Mouse (Mus musculus) heart, postnatal 4 days (tissue): ENCODE measurements around the gene Ifnlr1. TPM values are rescaled to one million over a fixed set of nuclear protein-coding genes. Genes with fewer than 3 reads are reported as not detected.
"Not testable (repeated sequence)": the region's sequence is repeated elsewhere in the genome, so short reads cannot be mapped to it uniquely, and the experiment has no call there.

ENCODE experiments used
- DNase-seq: peaks from one replicate; pipeline ENCODE4 v3.0.0; 2021
- total RNA-seq, 2 experiments: library from RNA; stranded (reverse); gene quantifications; 2 replicates each; pipeline ENCODE4 v1.2.3; 2021

The Ifnlr1 gene
- total RNA-seq, result 1 to 10 TPM; 2.3 to 3.2 TPM

DNA sequence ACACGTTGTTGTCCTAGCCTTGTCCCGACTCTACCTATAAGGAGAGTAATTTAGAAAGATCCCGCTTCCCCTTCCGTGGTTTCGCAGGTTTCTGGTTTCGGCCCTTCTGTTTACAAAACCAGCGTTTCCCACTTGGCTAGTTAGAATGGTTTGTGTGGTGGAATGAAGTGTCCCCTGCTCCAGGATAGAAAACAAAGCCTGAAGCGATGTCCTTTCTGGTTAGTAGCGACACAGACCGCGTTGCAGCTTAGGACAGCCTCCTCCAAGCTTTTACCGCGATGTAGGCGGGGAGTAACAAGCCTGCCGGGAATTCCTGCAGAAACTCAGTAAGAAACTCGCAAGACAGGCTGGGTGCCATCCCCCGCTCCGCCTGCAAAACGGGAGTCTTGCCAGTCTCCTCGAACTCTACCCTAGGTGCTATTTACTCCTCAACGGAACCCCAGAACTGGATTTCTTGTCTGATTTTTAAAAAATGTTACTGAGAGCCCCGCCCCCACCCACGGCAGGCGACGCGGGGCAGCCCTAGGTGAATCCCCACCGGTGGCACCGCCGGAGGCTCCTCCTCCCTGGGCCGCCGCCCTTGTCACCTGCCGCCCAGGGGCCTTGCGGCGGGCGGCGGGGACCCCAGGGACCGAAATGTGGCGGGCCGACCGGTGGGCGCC is at the start of gene Ifnlr1:
Gene Ifnlr1 (plus strand): TSS at position 382 of the 662 bp plus-strand sequence.
- DNase-seq, result peak; percentile 47

DNA sequence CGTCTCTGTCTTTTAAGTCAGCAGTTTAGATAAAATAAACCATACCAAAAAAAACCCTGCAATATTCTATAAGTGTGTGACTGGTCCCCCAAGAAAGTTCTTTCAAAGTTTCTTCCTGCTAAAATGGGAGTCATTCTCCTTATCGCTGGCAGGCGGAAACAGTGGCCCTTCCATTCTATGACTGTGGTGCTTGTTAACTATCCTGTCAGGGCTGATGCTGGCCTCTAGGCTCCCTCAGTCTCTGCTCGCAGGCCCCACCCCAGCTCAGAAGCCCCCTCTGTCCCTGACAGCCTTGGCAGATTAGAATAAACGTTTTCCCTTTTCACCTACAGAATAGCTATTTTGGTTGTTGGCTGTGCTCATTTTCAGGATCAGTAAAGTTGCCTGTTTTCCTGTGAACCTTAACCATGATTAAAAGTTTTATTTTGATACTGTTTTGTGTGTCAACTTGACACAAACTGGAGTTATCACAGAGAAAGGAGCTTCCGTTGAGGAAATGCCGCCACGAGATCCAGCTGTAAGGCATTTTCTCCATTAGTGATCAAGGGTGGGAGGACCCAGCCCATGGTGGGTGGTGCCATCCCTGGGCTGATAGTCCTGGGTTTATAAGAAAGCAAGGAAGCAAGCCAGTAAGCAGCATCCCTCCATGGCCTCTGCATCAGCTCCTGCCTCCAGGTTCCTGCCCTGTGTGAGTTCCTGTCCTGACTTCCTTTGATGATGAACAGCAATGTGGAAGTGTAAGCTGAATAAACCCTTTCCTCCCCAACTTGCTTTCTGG is 44.6 kb upstream of the Ifnlr1 start:
- not testable (repeated sequence) for DNase-seq

- DNase-seq, result no peak
Observed at GRCm38 (mm10) chr4:135645022-135645637, 41.0 kb upstream of the Ifnlr1 start.

- DNase-seq, result peak; percentile 90
Observed at GRCm38 (mm10) chr4:135652966-135653607, 33.0 kb upstream of the Ifnlr1 start.

- DNase-seq, result peak; percentile 50
Observed at GRCm38 (mm10) chr4:135653956-135654355, 32.1 kb upstream of the Ifnlr1 start.

GRCm38 (mm10) chr4:135655499-135655898 is 30.6 kb upstream of the Ifnlr1 start:
- peak; percentile 72 for DNase-seq

GRCm38 (mm10) chr4:135656094-135656589 is 29.9 kb upstream of the Ifnlr1 start:
- DNase-seq, result peak; percentile 77

GRCm38 (mm10) chr4:135658484-135658883 is 27.6 kb upstream of the Ifnlr1 start:
- peak; percentile 76 for DNase-seq

DNA sequence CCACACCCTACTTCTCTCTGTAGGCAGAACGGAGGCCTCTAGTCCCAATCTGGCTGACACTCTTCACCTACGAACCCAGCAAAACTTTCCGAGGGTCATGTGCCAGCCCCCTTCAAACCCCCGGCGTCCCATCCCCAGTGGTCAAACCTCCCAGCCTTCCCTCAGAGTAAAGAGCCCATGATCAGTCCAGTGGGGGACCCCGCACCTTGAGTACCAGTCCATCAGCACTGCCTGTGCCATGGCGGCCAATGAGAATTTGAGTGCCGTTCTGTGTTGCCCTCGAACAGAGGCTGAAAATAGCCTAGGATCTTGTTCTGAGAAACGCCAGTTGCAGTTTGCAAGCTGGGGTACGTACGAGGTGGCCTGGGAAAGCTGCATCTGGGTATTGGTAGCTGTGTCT is 27.2 kb upstream of the Ifnlr1 start:
- no peak for DNase-seq

DNA sequence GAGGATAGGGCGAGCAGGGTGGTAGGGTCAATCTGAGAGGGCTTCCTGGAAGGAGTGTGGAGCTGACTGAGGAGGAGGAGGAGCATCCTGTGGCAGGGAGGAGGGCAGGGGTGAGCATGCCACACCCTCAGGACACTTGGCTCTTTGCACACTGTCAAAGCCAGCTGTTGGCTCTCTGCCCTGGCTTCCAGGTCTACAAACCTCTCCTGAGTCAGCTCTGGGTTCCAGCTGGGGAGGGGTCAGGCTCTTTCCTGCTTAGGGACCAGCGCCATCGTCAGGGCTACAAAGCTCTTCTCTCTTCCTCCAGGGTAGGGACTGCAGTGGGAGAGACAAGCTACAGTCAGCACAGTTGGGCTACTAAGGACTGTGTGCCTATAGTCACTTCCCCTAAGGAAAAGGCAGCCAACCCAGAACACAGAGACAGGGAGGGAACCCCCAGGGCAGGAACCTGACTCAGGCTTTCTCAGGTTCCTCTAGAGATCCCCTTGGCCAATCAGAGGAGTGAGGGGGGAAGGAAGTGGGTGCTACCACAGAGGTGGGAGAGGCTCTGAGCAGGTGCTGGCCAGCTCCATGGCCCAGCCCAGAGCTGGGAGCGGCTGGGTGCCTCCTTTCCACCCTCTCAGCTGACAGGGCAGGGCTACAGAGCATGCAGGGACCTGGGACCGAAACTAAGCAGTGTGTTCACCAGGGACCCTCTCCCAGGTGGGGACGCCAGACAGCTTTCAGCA is 24.8 kb upstream of the Ifnlr1 start:
- peak; percentile 68 for DNase-seq

- no peak for DNase-seq
Observed at GRCm38 (mm10) chr4:135661994-135662393, 24.1 kb upstream of the Ifnlr1 start.

GRCm38 (mm10) chr4:135664656-135665055 is 21.4 kb upstream of the Ifnlr1 start:
- DNase-seq, result no peak

DNA sequence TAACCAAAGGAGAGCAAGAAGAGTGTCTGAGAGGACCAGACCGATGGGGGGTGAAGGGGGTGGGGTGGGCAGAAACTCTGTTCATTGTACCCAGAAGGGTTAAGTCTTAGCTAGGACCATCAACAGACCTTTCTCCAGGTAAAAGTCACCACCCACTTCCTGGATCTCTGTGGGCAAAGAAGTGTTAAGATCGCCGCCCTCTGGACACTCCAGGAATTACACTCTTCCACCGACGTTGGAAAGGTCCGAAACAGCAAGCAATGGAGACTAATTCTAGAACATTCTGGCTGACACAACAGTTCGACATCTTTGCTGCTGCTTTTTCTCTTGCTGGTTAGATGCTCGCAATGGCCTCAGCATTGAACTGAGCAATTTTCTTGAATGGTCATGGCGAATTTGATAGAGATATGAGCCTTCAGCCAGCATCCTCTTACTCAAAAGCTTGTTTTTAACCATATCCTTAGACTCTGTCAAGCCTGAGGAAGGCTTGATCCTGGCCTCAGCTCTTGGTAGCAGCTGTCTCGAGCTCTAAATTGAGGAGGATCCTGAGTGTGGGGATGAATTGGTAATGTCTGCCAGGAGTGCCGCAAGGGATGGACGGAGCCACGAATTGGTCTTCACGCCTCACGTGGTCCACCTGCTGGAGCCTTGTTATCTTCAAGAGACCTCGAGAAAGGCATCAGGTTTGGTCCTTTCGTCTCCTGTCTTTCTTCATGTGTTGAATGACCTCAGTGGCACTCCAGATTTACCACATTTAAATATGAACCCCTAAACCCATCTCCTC is 19.7 kb upstream of the Ifnlr1 start:
- DNase-seq, result peak; percentile 74

- peak; percentile 45 for DNase-seq
Observed at GRCm38 (mm10) chr4:135667266-135667844, 18.7 kb upstream of the Ifnlr1 start.

DNA sequence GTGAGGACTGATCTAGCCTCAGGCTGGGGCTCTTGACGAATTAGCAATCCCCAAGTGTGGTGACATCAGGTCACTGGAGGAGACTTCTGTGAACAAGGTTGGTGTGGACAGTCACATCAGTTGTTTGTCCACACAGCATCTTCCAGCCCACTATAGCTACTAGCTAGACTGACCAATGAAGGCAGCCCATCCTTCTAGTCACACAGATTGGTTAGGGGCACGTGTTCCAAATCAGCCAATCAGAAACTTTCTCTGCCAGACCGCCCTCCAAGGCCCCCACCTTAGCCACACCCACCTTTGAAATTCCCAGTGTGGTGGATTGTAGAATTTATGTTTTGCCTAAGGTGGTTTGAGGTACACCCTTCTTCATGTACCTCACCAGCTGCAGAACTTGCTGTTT is 12.6 kb upstream of the Ifnlr1 start:
- DNase-seq, result no peak

GRCm38 (mm10) chr4:135674993-135675392 is 11.1 kb upstream of the Ifnlr1 start:
- no peak for DNase-seq

DNA sequence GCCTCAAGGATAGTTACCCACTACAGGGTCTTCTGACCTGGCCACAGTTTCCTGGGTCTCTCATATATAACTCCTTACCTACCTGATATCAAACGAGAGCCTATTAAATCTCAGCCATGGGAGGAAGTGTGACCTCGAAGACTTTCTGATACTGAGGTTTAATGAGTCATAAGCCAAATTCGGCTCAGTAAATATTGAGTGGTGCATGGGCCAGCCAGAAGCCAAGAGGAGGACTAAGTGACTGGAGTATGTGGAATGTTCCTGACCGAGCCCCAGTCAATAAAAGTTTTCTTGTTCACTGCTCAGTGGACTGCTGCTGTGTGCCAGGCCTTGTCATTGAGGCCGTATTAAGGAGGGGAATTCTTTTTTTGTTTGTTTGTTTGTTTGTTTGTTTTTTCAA is 9.6 kb upstream of the Ifnlr1 start:
- no peak for DNase-seq

DNA sequence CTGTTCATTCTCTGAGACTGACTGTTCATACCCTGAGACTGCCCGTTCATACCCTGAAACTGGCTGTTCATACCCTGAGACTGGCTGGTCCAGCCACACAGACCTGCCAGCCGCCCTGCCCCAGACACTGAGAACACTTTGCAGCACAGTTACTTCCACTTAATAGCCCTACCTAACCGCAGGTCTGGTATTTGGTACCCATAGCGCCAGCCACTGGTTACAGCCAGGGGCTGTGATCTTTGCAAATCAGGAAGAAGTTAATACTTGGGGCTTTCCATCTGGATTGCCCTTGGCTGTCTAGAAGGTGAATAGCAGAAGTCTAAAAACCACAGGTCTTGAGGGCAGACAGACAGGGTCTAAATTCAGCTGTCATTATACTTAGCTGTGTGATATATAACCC is 6.8 kb upstream of the Ifnlr1 start:
- DNase-seq, result no peak

GRCm38 (mm10) chr4:135681789-135682188 is 4.3 kb upstream of the Ifnlr1 start:
- no peak for DNase-seq

DNA sequence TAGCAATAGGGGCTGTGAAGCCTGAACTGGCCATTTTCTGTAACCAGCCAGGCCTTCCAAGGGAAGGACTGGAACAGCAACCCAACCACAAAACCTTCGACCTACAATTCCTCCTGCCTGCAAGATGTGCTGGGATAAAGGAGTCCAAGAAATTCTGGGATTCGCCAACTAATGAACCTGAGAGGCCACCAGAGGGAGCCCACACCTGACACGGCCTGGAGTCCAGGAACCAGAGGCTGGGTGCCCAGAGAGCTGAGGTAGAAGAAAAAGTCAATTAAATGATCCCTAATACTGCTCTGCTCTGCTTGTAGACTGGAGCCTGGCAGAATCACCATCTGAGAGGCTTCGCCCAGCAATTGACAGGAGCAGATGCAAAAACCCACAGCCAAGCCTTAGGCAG is 2.5 kb upstream of the Ifnlr1 start:
- DNase-seq, result peak; percentile 61

- DNase-seq, result no peak
Observed at GRCm38 (mm10) chr4:135684731-135685130, 1.4 kb upstream of the Ifnlr1 start.
